Mouse (Mus musculus) neural tube, embryonic 14.5 days (tissue): ENCODE measurements around the gene Rrh. TPM values are rescaled to one million over a fixed set of nuclear protein-coding genes. Genes with fewer than 3 reads are reported as not detected.
"Not testable (repeated sequence)": the region's sequence is repeated elsewhere in the genome, so short reads cannot be mapped to it uniquely, and the experiment has no call there.

Experiments
- ATAC-seq: fragments of 200-750 bp; cut with Nextera tagmentation; 2 replicates; pipeline ENCODE4 v1.8.0; 2017; ENCODE audit warnings: low read depth, mild to moderate bottlenecking, moderate TSS enrichment, moderate library complexity
- H3K27ac ChIP-seq: fragments of 300-500 bp; sonication (generic); 2 replicates; pipeline ENCODE4 v1.5.1; 2014; ENCODE audit warnings: low read depth, mild to moderate bottlenecking, control low read depth, low read length, moderate library complexity, mixed read lengths
- H3K27me3 ChIP-seq: fragments of 300-500 bp; sonication (generic); 2 replicates; pipeline ENCODE4 v1.6.1; 2014; ENCODE audit warnings: low read length; ENCODE audit not compliant: control insufficient read depth, insufficient read depth
- H3K36me3 ChIP-seq: fragments of 300-500 bp; sonication (generic); 2 replicates; pipeline ENCODE4 v1.6.1; 2014; ENCODE audit warnings: low read length, mixed read lengths; ENCODE audit not compliant: control insufficient read depth, insufficient read depth
- H3K4me1 ChIP-seq: fragments of 300-500 bp; sonication (generic); 2 replicates; pipeline ENCODE4 v1.6.1; 2014; ENCODE audit warnings: low read length; ENCODE audit not compliant: control insufficient read depth, insufficient read depth
- H3K4me2 ChIP-seq: fragments of 300-500 bp; sonication (generic); 2 replicates; pipeline ENCODE4 v1.6.1; 2014; ENCODE audit warnings: mild to moderate bottlenecking, low read depth, low read length, control low read depth
- H3K4me3 ChIP-seq: fragments of 300-500 bp; sonication (generic); 2 replicates; pipeline ENCODE4 v1.5.1; 2014; ENCODE audit warnings: low read depth, low read length, control low read depth, mixed read lengths
- H3K9ac ChIP-seq: fragments of 300-500 bp; sonication (generic); replicated peaks from 2 replicates; pipeline ENCODE4 v1.6.1; 2014; ENCODE audit warnings: low read depth, mild to moderate bottlenecking, control low read depth, low read length, mixed read lengths
- H3K9me3 ChIP-seq: fragments of 300-500 bp; sonication (generic); 2 replicates; pipeline ENCODE4 v1.6.1; 2016; ENCODE audit warnings: low read length; ENCODE audit not compliant: control insufficient read depth
- WGBS: fragments of 180-500 bp; shearing (Covaris S2); extraction: QIAGEN DNeasy Blood & Tissue Kit; methylation state at CpG from one replicate; pipeline ENCODE4 v1.1.7; 2014; 5-methylcytosine and 5-hydroxymethylcytosine counted together
- polyA plus RNA-seq: library from polyadenylated mRNA; unstranded; fragments of >200 nt; fragmentation: Nextera tagmentation; extraction: Ambion mirVana; gene quantifications from 2 replicates; pipeline ENCODE4 v1.2.1, GENCODE M21; 2014

Rrh gene
- polyA plus RNA-seq, 1 experiment from 2014 or later, result 0.09 TPM

DNA sequence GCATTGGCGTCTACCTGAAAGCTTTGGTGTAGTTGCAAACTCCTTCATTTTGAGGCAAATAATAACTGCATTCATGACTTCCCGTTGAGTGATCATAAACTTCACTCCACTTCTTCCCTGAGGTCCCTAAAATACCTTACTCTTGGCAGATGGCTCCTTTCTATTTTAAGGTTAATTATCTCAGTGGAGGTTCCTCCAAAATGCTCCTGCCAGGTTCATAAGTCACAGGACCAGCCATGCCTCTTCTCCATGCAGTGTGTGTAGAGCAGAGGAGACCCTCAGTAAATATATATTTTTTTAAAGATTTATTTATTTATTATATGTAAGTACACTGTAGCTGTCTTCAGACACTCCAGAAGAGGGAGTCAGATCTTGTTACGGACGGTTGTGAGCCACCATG, 56.3 kb downstream of the Rrh start:
- H3K4me1 ChIP-seq, result no peaks in the 10 kb centered on the region
- H3K36me3 ChIP-seq, result no peaks in the 10 kb centered on the region
- H3K4me3 ChIP-seq, result no peak overlapping the region
- no peaks in the 10 kb centered on the region for H3K9me3 ChIP-seq
- no peak for ATAC-seq
- no peak overlapping the region for H3K9ac ChIP-seq
- no peak overlapping the region for H3K27ac ChIP-seq
- no peak overlapping the region for H3K4me2 ChIP-seq
- 87% methylated on average over 3 of the region's 4 CpGs for WGBS
- no peaks in the 10 kb centered on the region for H3K27me3 ChIP-seq

DNA sequence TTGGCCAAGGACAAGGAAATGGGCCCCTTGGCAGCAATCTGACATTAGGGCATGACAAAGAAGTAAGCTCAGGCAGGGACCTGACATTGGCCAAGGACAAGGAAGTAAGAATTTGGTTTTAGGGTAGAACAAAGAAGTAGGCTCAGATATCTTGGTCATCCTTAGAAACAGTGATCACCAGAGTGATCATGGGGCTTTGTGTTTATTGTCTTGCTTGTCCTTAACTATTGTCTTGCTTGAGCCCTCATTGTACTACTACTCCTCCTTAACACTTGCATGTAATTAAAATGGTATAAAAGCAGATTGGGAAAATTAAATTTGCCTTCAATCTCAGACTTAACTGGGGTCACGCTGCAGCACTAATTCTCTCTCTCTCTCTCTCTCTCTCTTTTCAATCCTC, 64.8 kb downstream of the Rrh start:
- 97% methylated on average over 1 of the region's 1 CpGs for WGBS
- H3K4me2 ChIP-seq, ATAC-seq, H3K9ac ChIP-seq, H3K9me3 ChIP-seq, H3K4me3 ChIP-seq, H3K27ac ChIP-seq, H3K4me1 ChIP-seq, H3K36me3 ChIP-seq, H3K27me3 ChIP-seq: not testable (repeated sequence)

DNA sequence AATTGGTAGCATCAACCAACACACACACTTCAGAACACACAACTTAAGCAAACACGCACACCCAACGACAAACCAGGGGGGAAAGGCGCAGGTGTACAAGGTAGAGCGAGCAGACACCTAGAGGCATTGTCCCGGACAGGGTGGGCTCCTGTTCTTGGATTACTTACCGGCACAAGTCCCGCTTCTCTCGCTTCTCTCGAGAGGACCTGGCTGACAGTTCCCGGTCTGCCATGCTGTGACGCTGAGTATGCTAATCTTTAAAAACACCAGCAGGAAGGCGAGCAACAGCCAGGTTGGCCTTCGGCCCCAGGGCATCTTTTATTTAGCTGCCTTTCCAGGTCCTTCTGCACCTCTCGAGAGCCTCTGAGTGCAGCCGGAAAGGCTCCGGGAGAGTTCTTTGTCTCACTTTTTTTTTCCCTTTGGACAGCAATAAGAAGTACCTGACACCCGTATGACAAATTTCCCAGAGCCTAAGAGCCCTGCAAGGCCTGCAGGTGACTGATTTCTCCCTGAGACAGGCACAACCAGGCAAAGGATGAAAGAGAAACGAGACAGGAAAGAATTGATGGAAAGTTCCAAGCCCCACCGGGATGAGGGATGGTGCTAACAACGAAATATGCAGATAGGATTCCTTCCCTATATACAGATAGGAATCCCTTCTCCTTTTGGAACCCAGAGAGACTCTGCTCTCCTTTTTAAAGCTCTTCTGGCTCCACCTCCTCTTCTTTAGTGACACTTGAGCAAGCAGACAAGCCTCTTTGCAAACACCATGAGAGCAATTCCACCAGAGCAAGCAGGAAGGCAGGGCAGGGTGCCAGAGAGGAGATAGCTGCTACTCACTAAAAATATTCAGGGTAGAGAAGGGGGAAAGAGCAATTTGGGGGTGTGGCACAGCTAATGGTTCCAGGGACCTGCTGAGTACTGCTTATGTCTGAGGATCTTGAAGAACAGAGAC, 67.5 kb downstream of the Rrh start, which contains the start of gene Egf:
TSS of gene Egf (minus strand) at position 667 of the 955 bp plus-strand sequence.
- Histone ChIP-seq H3K27me3 (no peaks in the 10 kb centered on the region), H3K4me2 (peak within 1 kb of the TSS; percentile 39), H3K9ac (no peak within 1 kb of the TSS), H3K4me1 (no peaks in the 10 kb centered on the region), H3K27ac (no peak within 1 kb of the TSS), H3K9me3 (no peaks in the 10 kb centered on the region), H3K36me3 (no peaks in the 10 kb centered on the region), H3K4me3 (peak within 1 kb of the TSS; percentile 24)
- ATAC-seq, result no peak
- WGBS, result 14% methylated on average over 20 of the region's 20 CpGs

Other genes starting within 250 kb of the Rrh start
- gene Egf, start 67.3 kb downstream of the Rrh start, polyA plus RNA-seq, result 2.1 and 3.6 TPM in 2 replicates
- gene Lrit3, start 18.6 kb downstream of the Rrh start, polyA plus RNA-seq, result not detected in 2 replicates
- 16.4 and 20.2 TPM in 2 replicates for gene Gar1, start 8.8 kb upstream of the Rrh start, polyA plus RNA-seq
- gene Cfi, start 13.3 kb upstream of the Rrh start, polyA plus RNA-seq, result 0.16 and 0.33 TPM in 2 replicates
- gene Pla2g12a, start 56.0 kb upstream of the Rrh start, polyA plus RNA-seq, result 36.4 and 43.0 TPM in 2 replicates
- 20.4 and 24.2 TPM in 2 replicates for gene Casp6, start 78.8 kb upstream of the Rrh start, polyA plus RNA-seq
- gene Mcub, start 147.6 kb upstream of the Rrh start, polyA plus RNA-seq, result 8.0 and 8.8 TPM in 2 replicates
- 36.5 and 38.9 TPM in 2 replicates for gene Sec24b, start 239.0 kb upstream of the Rrh start, polyA plus RNA-seq